Mouse (Mus musculus): Measurements from ENCODE around the gene Tmsb4x. TPM values are rescaled to one million over a fixed set of nuclear protein-coding genes. Genes with fewer than 3 reads are reported as not detected.

Tmsb4x gene
- 2,138 and 2,201 TPM in 2 replicates for polyA plus RNA-seq (2016; fragmentation: Nextera tagmentation; extraction: Ambion mirVana)

- peak; percentile 86 for DNase-seq (ENCODE audit: low spot score)
- WGBS: 23% methylated on average over 39 of the region's 39 CpGs
- Histone ChIP-seq H3K27me3 (replicated peaks; ENCODE audit: low read depth, poor library complexity, severe bottlenecking) (peaks cover 85% of the 10 kb centered on the region), H3K4me3 (peak within 1 kb of the TSS; percentile 66), H3K27ac (replicated peaks) (peak within 1 kb of the TSS; percentile 90), H3K4me1 (peaks cover 13% of the 10 kb centered on the region), H3K9me3 (no peaks in the 10 kb centered on the region), H3K36me3 (replicated peaks) (peaks cover 7% of the 10 kb centered on the region)
Observed at GRCm38 (mm10) chrX:167208978-167209754, at the start of gene Tmsb4x. Tmsb4x (minus strand) TSS chrX:167209315.

GRCm38 (mm10) chrX:167241736-167242135 lies 32.6 kb upstream of the Tmsb4x start:
- H3K9me3 ChIP-seq: no peaks in the 10 kb centered on the region
- DNase-seq (ENCODE audit: low spot score): no peak
- H3K27me3 ChIP-seq (replicated peaks; ENCODE audit: low read depth, poor library complexity, severe bottlenecking): peaks cover 77% of the 10 kb centered on the region
- H3K4me1 ChIP-seq: peaks cover 2% of the 10 kb centered on the region; the same call in 1 of the 2 replicates
- no peak overlapping the region for H3K27ac ChIP-seq (replicated peaks)
- WGBS: 92% methylated on average over 3 of the region's 3 CpGs
- no peaks in the 10 kb centered on the region for H3K36me3 ChIP-seq (replicated peaks)
- H3K4me3 ChIP-seq: no peak overlapping the region

GRCm38 (mm10) chrX:167239293-167239921 lies 30.3 kb upstream of the Tmsb4x start:
- WGBS: 59% methylated on average over 9 of the region's 9 CpGs
- Histone ChIP-seq H3K4me1 (peaks cover 2% of the 10 kb centered on the region; the same call in 1 of the 2 replicates), H3K4me3 (no peak overlapping the region), H3K36me3 (replicated peaks) (no peaks in the 10 kb centered on the region), H3K27me3 (replicated peaks; ENCODE audit: low read depth, poor library complexity, severe bottlenecking) (peaks cover 86% of the 10 kb centered on the region), H3K27ac (replicated peaks) (no peak overlapping the region), H3K9me3 (no peaks in the 10 kb centered on the region)
- peak; percentile 19 for DNase-seq (ENCODE audit: low spot score)

GRCm38 (mm10) chrX:167233104-167233687 lies 24.1 kb upstream of the Tmsb4x start:
- H3K27ac ChIP-seq (replicated peaks): peak overlapping the region; percentile 30; the same call in 1 of the 2 replicates
- 0 out of 2 replicates have a peak, but pooled peaks cover 3% of the 10 kb centered on the region for H3K4me1 ChIP-seq
- H3K27me3 ChIP-seq (replicated peaks; ENCODE audit: low read depth, poor library complexity, severe bottlenecking): peaks cover 74% of the 10 kb centered on the region
- H3K9me3 ChIP-seq: no peaks in the 10 kb centered on the region
- no peaks in the 10 kb centered on the region for H3K36me3 ChIP-seq (replicated peaks)
- peak; percentile 58 for DNase-seq (ENCODE audit: low spot score)
- 27% methylated on average over 9 of the region's 9 CpGs for WGBS
- H3K4me3 ChIP-seq: no peak overlapping the region

- no peak for DNase-seq (ENCODE audit: low spot score)
- H3K36me3 ChIP-seq (replicated peaks): no peaks in the 10 kb centered on the region
- WGBS: 65% methylated on average over 8 of the region's 8 CpGs
- peaks cover 71% of the 10 kb centered on the region for H3K27me3 ChIP-seq (replicated peaks; ENCODE audit: low read depth, poor library complexity, severe bottlenecking)
- 0 out of 2 replicates have a peak, but pooled peaks cover 3% of the 10 kb centered on the region for H3K4me1 ChIP-seq
- H3K27ac ChIP-seq (replicated peaks): no peak overlapping the region
- H3K9me3 ChIP-seq: no peaks in the 10 kb centered on the region
- no peak overlapping the region for H3K4me3 ChIP-seq
Observed at GRCm38 (mm10) chrX:167231150-167231549, 22.0 kb upstream of the Tmsb4x start.

- no peaks in the 10 kb centered on the region for H3K36me3 ChIP-seq (replicated peaks)
- no peak overlapping the region for H3K27ac ChIP-seq (replicated peaks)
- H3K9me3 ChIP-seq: no peaks in the 10 kb centered on the region
- peaks cover 72% of the 10 kb centered on the region for H3K27me3 ChIP-seq (replicated peaks; ENCODE audit: low read depth, poor library complexity, severe bottlenecking)
- H3K4me3 ChIP-seq: no peak overlapping the region
- 56% methylated on average over 1 of the region's 1 CpGs for WGBS
- 0 out of 2 replicates have a peak, but pooled peaks cover 3% of the 10 kb centered on the region for H3K4me1 ChIP-seq
- no peak for DNase-seq (ENCODE audit: low spot score)
Observed at GRCm38 (mm10) chrX:167229819-167230218, 20.7 kb upstream of the Tmsb4x start.

- no peaks in the 10 kb centered on the region for H3K9me3 ChIP-seq
- H3K36me3 ChIP-seq (replicated peaks): no peaks in the 10 kb centered on the region
- H3K27ac ChIP-seq (replicated peaks): no peak overlapping the region
- DNase-seq (ENCODE audit: low spot score): peak; percentile 55
- H3K4me3 ChIP-seq: no peak overlapping the region
- 43% methylated on average over 6 of the region's 6 CpGs for WGBS
- H3K4me1 ChIP-seq: 0 out of 2 replicates have a peak, but pooled peaks cover 3% of the 10 kb centered on the region
- peaks cover 67% of the 10 kb centered on the region for H3K27me3 ChIP-seq (replicated peaks; ENCODE audit: low read depth, poor library complexity, severe bottlenecking)
Observed at GRCm38 (mm10) chrX:167229206-167229605, 20.1 kb upstream of the Tmsb4x start.

- no peaks in the 10 kb centered on the region for H3K4me1 ChIP-seq
- no peak overlapping the region for H3K4me3 ChIP-seq
- no peak overlapping the region for H3K27ac ChIP-seq (replicated peaks)
- no peaks in the 10 kb centered on the region for H3K9me3 ChIP-seq
- H3K27me3 ChIP-seq (replicated peaks; ENCODE audit: low read depth, poor library complexity, severe bottlenecking): peaks cover 55% of the 10 kb centered on the region
- 92% methylated on average over 6 of the region's 6 CpGs for WGBS
- DNase-seq (ENCODE audit: low spot score): no peak
- H3K36me3 ChIP-seq (replicated peaks): no peaks in the 10 kb centered on the region
Observed at GRCm38 (mm10) chrX:167227756-167228155, 18.6 kb upstream of the Tmsb4x start.

GRCm38 (mm10) chrX:167227138-167227537 lies 18.0 kb upstream of the Tmsb4x start:
- H3K4me1 ChIP-seq: no peaks in the 10 kb centered on the region
- DNase-seq (ENCODE audit: low spot score): no peak
- no peaks in the 10 kb centered on the region for H3K36me3 ChIP-seq (replicated peaks)
- H3K9me3 ChIP-seq: no peaks in the 10 kb centered on the region
- no peak overlapping the region for H3K4me3 ChIP-seq
- no peak overlapping the region for H3K27ac ChIP-seq (replicated peaks)
- peaks cover 50% of the 10 kb centered on the region for H3K27me3 ChIP-seq (replicated peaks; ENCODE audit: low read depth, poor library complexity, severe bottlenecking)
- 76% methylated on average over 7 of the region's 7 CpGs for WGBS

- Histone ChIP-seq H3K4me3 (no peak overlapping the region), H3K4me1 (no peaks in the 10 kb centered on the region), H3K27me3 (replicated peaks; ENCODE audit: low read depth, poor library complexity, severe bottlenecking) (peaks cover 50% of the 10 kb centered on the region), H3K36me3 (replicated peaks) (no peaks in the 10 kb centered on the region), H3K9me3 (no peaks in the 10 kb centered on the region), H3K27ac (replicated peaks) (no peak overlapping the region)
- no peak for DNase-seq (ENCODE audit: low spot score)
- 91% methylated on average over 5 of the region's 5 CpGs for WGBS
Observed at GRCm38 (mm10) chrX:167226570-167226969, 17.5 kb upstream of the Tmsb4x start.

- WGBS: 23% methylated on average over 8 of the region's 8 CpGs
- Histone ChIP-seq H3K36me3 (replicated peaks) (no peaks in the 10 kb centered on the region), H3K27ac (replicated peaks) (peak overlapping the region; percentile 44; the same call in 1 of the 2 replicates), H3K27me3 (replicated peaks; ENCODE audit: low read depth, poor library complexity, severe bottlenecking) (peaks cover 50% of the 10 kb centered on the region), H3K9me3 (no peaks in the 10 kb centered on the region), H3K4me1 (peaks cover 9% of the 10 kb centered on the region), H3K4me3 (no peak overlapping the region)
- DNase-seq (ENCODE audit: low spot score): peak; percentile 47
Observed at GRCm38 (mm10) chrX:167212707-167213106, 3.6 kb upstream of the Tmsb4x start.

- Histone ChIP-seq H3K27ac (replicated peaks) (no peak overlapping the region), H3K27me3 (replicated peaks; ENCODE audit: low read depth, poor library complexity, severe bottlenecking) (peaks cover 57% of the 10 kb centered on the region), H3K36me3 (replicated peaks) (peaks cover 3% of the 10 kb centered on the region), H3K4me1 (peaks cover 9% of the 10 kb centered on the region), H3K4me3 (no peak overlapping the region), H3K9me3 (no peaks in the 10 kb centered on the region)
- 42% methylated on average over 9 of the region's 9 CpGs for WGBS
- DNase-seq (ENCODE audit: low spot score): peak; percentile 11
Observed at GRCm38 (mm10) chrX:167211871-167212555, 2.9 kb upstream of the Tmsb4x start.
